9 mouse cellular contexts compared by ENCODE assay signal in genomic region chr5:64345181-64345735, GRCm38 (mm10).
A peak's percentile ranks its signal among the peaks of the same experiment; 100 is the strongest.
DNase-seq lines count a peak whose midpoint lies in the region; ATAC-seq and TF ChIP-seq lines count a peak whose summit lies in the region.
"Had no signal": no experiment of that assay in that cellular context is flagged by ENCODE, and none has a peak within 500 bp of the region (broad histone marks: within the 10 kb centered on the region; RNA-seq: fewer than 3 reads in every experiment).

No protein-coding gene starts in this region.

- WGBS in intestine, embryonic 15.5 days = 52% methylated on average over 16 of the region's 16 CpGs
- 71% methylated on average over 16 of the region's 16 CpGs for WGBS in liver, embryonic 15.5 days (ENCODE audit: insufficient replicate concordance)
- 65% methylated on average over 16 of the region's 16 CpGs for WGBS in stomach, embryonic 15.5 days

- peaks cover 17% of the 10 kb centered on the region; the same call in 1 of the 2 replicates for H3K36me3 ChIP-seq in intestine, embryonic 15.5 days
- H3K36me3 ChIP-seq in liver, embryonic 15.5 days (replicated peaks) = 0 out of 2 replicates have a peak, but pooled peaks cover 3% of the 10 kb centered on the region
- H3K36me3 ChIP-seq in stomach, embryonic 15.5 days = no peaks in the 10 kb centered on the region

- ATAC-seq in intestine, embryonic 15.5 days = peak; percentile 96
- peak; percentile 79 for ATAC-seq in liver, embryonic 15.5 days (ENCODE audit: insufficient read depth)
- ATAC-seq in stomach, embryonic 15.5 days (ENCODE audit: insufficient read depth, low FRiP score, low read depth) = peak; percentile 90

- H3K9me3 ChIP-seq in intestine, embryonic 15.5 days = no peaks in the 10 kb centered on the region
- H3K9me3 ChIP-seq in liver, embryonic 15.5 days (replicated peaks) = no peaks in the 10 kb centered on the region
- no peaks in the 10 kb centered on the region for H3K9me3 ChIP-seq in stomach, embryonic 15.5 days
- H3K9me3 ChIP-seq: G1E had no signal

- TF ChIP-seq CTCF in layer of hippocampus, adult 2 months (conservative IDR thresholded peaks at IDR 0.05) = no peak

- peaks cover 14% of the 10 kb centered on the region for H3K4me1 ChIP-seq in intestine, embryonic 15.5 days (replicated peaks)
- H3K4me1 ChIP-seq in liver, embryonic 15.5 days (replicated peaks) = peaks cover 22% of the 10 kb centered on the region
- 0 out of 2 replicates have a peak, but pooled peaks cover 6% of the 10 kb centered on the region for H3K4me1 ChIP-seq in stomach, embryonic 15.5 days

- H3K4me2 ChIP-seq in intestine, embryonic 15.5 days (replicated peaks) = peak overlapping the region; percentile 27
- H3K4me2 ChIP-seq in liver, embryonic 15.5 days = no peak overlapping the region
- 0 out of 2 replicates have a peak overlapping the region, but pooled peaks have one; percentile 3 for H3K4me2 ChIP-seq in stomach, embryonic 15.5 days

- H3K4me3 ChIP-seq in layer of hippocampus, adult 2 months = no peak overlapping the region
- H3K4me3 ChIP-seq in intestine, embryonic 15.5 days (replicated peaks) = no peak overlapping the region
- H3K4me3 ChIP-seq in liver, embryonic 15.5 days (replicated peaks) = no peak overlapping the region
- H3K4me3 ChIP-seq in stomach, embryonic 15.5 days (replicated peaks) = no peak overlapping the region

- H3K27me3 ChIP-seq in intestine, embryonic 15.5 days (replicated peaks) = no peaks in the 10 kb centered on the region
- no peaks in the 10 kb centered on the region for H3K27me3 ChIP-seq in liver, embryonic 15.5 days
- no peaks in the 10 kb centered on the region for H3K27me3 ChIP-seq in stomach, embryonic 15.5 days (replicated peaks)

- DNase-seq in layer of hippocampus, adult 2 months (ENCODE audit: low spot score in 2 of 2) = no peak
- no peak for DNase-seq in layer of hippocampus, adult 18-20 months (ENCODE audit: low spot score in 2 of 2)
- DNase-seq in thymus, postnatal 10 days (ENCODE audit: low spot score in 2 of 2) = no peak
- DNase-seq in layer of hippocampus, adult 9-11 months = no peak
- no peak for DNase-seq in cerebellum, adult 9-10 months

- H3K9ac ChIP-seq in intestine, embryonic 15.5 days = no peak overlapping the region
- no peak overlapping the region for H3K9ac ChIP-seq in liver, embryonic 15.5 days
- no peak overlapping the region for H3K9ac ChIP-seq in stomach, embryonic 15.5 days

- H3K27ac ChIP-seq in layer of hippocampus, adult 2 months = peak overlapping the region; percentile 43
- H3K27ac ChIP-seq in intestine, embryonic 15.5 days = peak overlapping the region; percentile 91
- peak overlapping the region; percentile 67 for H3K27ac ChIP-seq in liver, embryonic 15.5 days (replicated peaks)
- H3K27ac ChIP-seq in stomach, embryonic 15.5 days = peak overlapping the region; percentile 78
